Mouse (Mus musculus): ENCODE measurements at regions not wholly inside any gene's neighbourhood (a gene's known extent, or its start where the extent isn't known, plus 50 kb on each side); places are given as distances from the start of the nearest gene placed in this dataset.
A peak's percentile ranks its signal among the peaks of the same experiment; 100 is the strongest.
"Not testable (repeated sequence)": the region's sequence is repeated elsewhere in the genome, so short reads cannot be mapped to it uniquely, and the experiment has no call there.

GRCm38 (mm10) chr6:140816359-140816758 lies 87.3 kb downstream of the Gm11077 start:
- 33% methylated on average over 1 of the region's 1 CpGs for WGBS
- Histone ChIP-seq H3K36me3 (replicated peaks) (no peaks in the 10 kb centered on the region), H3K4me3 (no peak overlapping the region), H3K27me3 (ENCODE audit: poor library complexity, severe bottlenecking) (no peaks in the 10 kb centered on the region), H3K27ac (no peak overlapping the region), H3K9me3 (no peaks in the 10 kb centered on the region), H3K4me1 (peaks cover 8% of the 10 kb centered on the region)
- DNase-seq (ENCODE audit: extremely low spot score, low spot score), result no peak

DNA sequence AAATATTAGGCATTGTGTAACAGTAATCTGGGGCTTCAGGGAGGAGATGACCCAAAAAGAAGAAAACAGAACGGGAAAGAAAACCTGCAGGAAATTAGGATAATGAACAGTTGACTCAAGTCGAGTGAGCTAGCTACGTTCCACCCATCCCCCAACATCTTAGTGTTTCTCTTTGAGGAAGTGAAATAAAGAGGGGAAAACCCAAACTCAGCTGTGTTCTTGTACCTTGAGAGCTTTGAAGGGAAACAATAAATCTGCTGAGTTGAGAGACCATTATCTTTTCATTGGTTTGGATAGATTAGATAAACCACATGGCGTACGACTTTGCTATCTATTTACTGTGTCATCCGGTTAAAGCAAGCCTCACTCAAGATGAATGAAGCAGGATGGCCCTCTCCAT lies 87.7 kb downstream of the Gm11077 start:
- no peaks in the 10 kb centered on the region for H3K27me3 ChIP-seq (ENCODE audit: poor library complexity, severe bottlenecking)
- H3K4me3 ChIP-seq, result no peak overlapping the region
- H3K9me3 ChIP-seq, result no peaks in the 10 kb centered on the region
- 60% methylated on average over 6 of the region's 6 CpGs for WGBS
- no peak for DNase-seq (ENCODE audit: extremely low spot score, low spot score)
- peaks cover 8% of the 10 kb centered on the region for H3K4me1 ChIP-seq
- no peaks in the 10 kb centered on the region for H3K36me3 ChIP-seq (replicated peaks)
- H3K27ac ChIP-seq, result no peak overlapping the region

DNA sequence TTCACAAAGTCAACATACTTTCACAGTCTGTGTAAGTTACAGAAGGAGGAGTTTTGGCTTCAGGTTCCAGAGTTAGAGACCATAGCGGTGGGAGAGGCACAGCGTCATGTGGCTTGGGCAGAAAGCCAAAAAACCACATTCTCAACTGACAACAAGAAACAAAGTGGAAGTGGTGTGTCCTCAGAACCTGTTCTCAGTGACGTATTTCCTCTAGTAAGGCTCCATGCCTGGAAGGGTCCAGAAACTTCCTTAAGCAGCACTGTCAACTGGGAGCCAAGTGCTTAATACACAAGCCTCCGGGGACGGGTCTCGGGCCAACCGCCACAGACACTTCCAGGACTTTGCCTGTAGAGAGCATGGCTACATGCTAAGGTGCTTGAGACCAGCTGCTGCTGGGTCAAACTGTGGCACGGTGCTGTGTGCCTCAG lies 90.4 kb downstream of the Gm11077 start:
- no peak for DNase-seq (ENCODE audit: extremely low spot score, low spot score)
- Histone ChIP-seq H3K4me1 (peaks cover 8% of the 10 kb centered on the region), H3K36me3 (replicated peaks) (no peaks in the 10 kb centered on the region), H3K4me3 (no peak overlapping the region), H3K27ac (no peak overlapping the region), H3K27me3 (ENCODE audit: poor library complexity, severe bottlenecking) (no peaks in the 10 kb centered on the region), H3K9me3 (no peaks in the 10 kb centered on the region)
- 91% methylated on average over 8 of the region's 8 CpGs for WGBS

GRCm38 (mm10) chr6:140826522-140826921 lies 97.4 kb downstream of the Gm11077 start:
- Histone ChIP-seq H3K4me3 (no peak overlapping the region), H3K36me3 (replicated peaks) (no peaks in the 10 kb centered on the region), H3K4me1 (no peaks in the 10 kb centered on the region), H3K9me3 (no peaks in the 10 kb centered on the region), H3K27ac (no peak overlapping the region), H3K27me3 (ENCODE audit: poor library complexity, severe bottlenecking) (no peaks in the 10 kb centered on the region)
- DNase-seq (ENCODE audit: extremely low spot score, low spot score), result no peak

DNA sequence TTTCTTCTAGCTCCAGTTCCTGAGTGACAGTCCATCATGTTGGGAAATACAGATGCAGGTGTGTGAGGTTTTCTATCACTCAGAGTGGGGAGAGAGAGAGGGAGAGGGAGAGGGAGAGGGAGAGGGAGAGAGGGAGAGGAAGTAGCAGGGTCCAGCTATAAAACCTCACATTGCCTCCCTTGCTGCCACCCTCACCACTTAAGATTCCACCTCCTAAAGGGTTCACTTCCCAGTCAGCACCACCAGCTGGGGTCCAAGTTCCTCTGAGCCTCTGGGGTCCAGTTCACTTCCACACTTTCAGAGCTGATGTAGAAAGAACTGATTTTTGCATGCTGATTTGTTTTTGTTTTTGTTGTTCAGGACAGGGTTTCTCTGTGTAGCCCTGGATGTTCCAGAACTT lies 98.6 kb downstream of the Gm11077 start:
- H3K27me3 ChIP-seq (ENCODE audit: poor library complexity, severe bottlenecking), result no peaks in the 10 kb centered on the region
- H3K4me1 ChIP-seq, result no peaks in the 10 kb centered on the region
- H3K9me3 ChIP-seq, result no peaks in the 10 kb centered on the region
- DNase-seq (ENCODE audit: extremely low spot score, low spot score), result no peak
- H3K4me3 ChIP-seq, result no peak overlapping the region
- H3K27ac ChIP-seq, result no peak overlapping the region
- no peaks in the 10 kb centered on the region for H3K36me3 ChIP-seq (replicated peaks)

DNA sequence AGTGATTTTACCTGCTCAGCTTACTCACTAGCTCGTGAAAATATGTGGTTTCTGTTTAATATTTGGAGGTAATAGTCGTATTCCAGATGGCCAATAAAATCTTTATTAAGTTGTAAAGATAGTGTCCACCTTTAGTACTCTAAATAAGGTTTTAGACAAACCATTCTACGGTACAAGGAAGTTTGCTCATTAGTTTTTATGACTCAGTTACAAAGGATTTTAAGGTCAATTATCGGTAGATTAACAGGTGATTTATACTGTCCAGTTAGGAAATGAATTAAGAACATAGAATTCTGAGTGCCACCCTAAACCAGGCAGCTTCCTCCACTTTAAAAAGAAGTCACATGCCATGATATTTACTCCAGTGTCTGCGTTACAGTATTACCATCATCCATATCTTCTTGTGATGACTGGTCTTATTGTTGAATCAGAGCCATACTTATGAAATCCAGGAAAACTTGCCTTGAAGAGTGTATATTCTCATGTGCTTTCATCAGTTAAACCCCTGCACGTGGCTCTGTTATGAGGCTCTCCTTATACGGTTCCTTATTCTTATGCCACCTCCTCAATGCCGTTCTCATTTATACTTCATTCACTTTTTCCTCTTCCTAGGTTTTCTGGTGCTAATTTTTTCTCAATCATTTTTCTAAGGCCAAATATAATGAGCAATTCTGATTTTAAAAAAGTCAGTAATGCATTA lies 114.4 kb downstream of the Gm11077 start:
- no peaks in the 10 kb centered on the region for H3K4me1 ChIP-seq
- H3K27me3 ChIP-seq (ENCODE audit: poor library complexity, severe bottlenecking), result no peaks in the 10 kb centered on the region
- H3K36me3 ChIP-seq (replicated peaks), result no peaks in the 10 kb centered on the region
- 91% methylated on average over 8 of the region's 8 CpGs for WGBS
- H3K27ac ChIP-seq, result no peak overlapping the region
- H3K9me3 ChIP-seq, result no peaks in the 10 kb centered on the region
- DNase-seq (ENCODE audit: extremely low spot score, low spot score), result no peak
- no peak overlapping the region for H3K4me3 ChIP-seq

- H3K9me3 ChIP-seq, result no peaks in the 10 kb centered on the region
- H3K27me3 ChIP-seq (ENCODE audit: poor library complexity, severe bottlenecking), result no peaks in the 10 kb centered on the region
- no peak overlapping the region for H3K27ac ChIP-seq
- DNase-seq (ENCODE audit: extremely low spot score, low spot score), result no peak
- WGBS, result 87% methylated on average over 3 of the region's 3 CpGs
- no peak overlapping the region for H3K4me3 ChIP-seq
- peaks cover 3% of the 10 kb centered on the region for H3K4me1 ChIP-seq
- no peaks in the 10 kb centered on the region for H3K36me3 ChIP-seq (replicated peaks)
Measured at GRCm38 (mm10) chr6:140847165-140847564, 118.1 kb downstream of the Gm11077 start.

DNA sequence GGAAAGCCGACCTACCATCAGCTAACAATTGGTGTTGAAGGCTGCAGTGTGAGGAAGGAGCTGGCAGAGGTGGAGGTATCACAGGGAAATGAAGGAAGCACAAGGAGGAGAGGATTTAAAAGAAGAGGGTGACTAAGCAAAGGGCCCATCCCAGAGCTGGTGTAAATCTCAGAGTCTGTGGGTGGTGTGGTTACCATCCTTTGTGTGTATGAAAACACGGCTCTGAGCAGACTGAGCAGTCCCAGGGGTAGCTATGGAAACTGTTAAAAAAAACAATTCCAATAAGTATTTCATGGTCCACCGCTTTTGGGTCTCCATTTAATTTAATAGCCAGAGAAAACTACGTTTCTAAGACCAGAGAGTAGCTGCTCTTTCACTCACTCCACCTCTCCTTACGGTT lies 123.3 kb downstream of the Gm11077 start:
- Histone ChIP-seq H3K4me1 (peaks cover 43% of the 10 kb centered on the region), H3K36me3 (replicated peaks) (no peaks in the 10 kb centered on the region), H3K27ac (peak overlapping the region; percentile 62; the same call in 1 of the 2 replicates), H3K4me3 (no peak overlapping the region), H3K27me3 (ENCODE audit: poor library complexity, severe bottlenecking) (no peaks in the 10 kb centered on the region), H3K9me3 (no peaks in the 10 kb centered on the region)
- DNase-seq (ENCODE audit: extremely low spot score, low spot score), result no peak
- whole genome bisulfite sequencing, result 73% methylated on average over 5 of the region's 5 CpGs

DNA sequence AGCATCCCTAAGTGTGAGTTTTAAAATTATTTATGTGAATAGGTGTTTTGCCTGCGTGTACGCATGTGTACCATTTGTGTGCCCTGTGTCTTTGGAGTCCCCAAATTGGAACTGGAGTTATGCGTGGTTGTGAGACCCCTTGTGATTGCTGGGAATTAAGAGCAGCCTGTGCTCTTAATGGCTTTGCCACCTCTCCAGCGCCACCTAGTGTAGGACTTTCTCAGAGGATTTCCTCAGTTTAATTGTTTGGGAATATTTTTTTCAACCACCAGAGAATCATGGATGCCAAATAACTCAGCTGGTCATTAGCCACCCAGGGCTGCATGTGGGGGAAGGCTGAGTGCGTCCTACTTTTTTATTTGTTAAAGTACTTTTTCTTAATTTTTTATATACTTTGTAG lies 124.4 kb downstream of the Gm11077 start:
- Histone ChIP-seq H3K4me3 (no peak overlapping the region), H3K27me3 (ENCODE audit: poor library complexity, severe bottlenecking) (no peaks in the 10 kb centered on the region), H3K4me1 (peaks cover 44% of the 10 kb centered on the region), H3K27ac (no peak overlapping the region), H3K9me3 (no peaks in the 10 kb centered on the region), H3K36me3 (replicated peaks) (no peaks in the 10 kb centered on the region)
- WGBS, result 46% methylated on average over 5 of the region's 5 CpGs
- no peak for DNase-seq (ENCODE audit: extremely low spot score, low spot score)

DNA sequence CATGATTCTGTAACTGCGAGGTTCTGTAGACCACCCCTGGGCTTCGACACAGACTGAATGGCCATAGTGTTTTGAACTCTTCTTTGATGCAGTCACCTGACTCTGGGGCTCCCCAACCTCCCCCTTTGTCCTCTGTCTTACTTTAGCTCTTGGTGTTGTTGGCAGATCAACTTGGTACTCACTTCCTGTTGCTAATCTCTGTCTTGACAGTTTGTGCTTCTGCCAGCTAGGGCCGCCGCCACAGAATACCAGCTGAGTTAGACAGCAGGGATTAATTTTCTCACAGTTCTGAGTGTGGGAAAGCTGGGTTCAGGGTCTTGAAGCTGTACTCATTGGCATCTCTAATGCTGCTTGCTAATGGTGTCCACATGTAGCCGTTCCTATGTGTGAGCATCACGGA lies 125.6 kb downstream of the Gm11077 start:
- Histone ChIP-seq H3K36me3 (replicated peaks) (no peaks in the 10 kb centered on the region), H3K27me3 (ENCODE audit: poor library complexity, severe bottlenecking) (no peaks in the 10 kb centered on the region), H3K27ac (peak overlapping the region; percentile 11; the same call in 1 of the 2 replicates), H3K4me1 (peaks cover 44% of the 10 kb centered on the region), H3K4me3 (no peak overlapping the region), H3K9me3 (no peaks in the 10 kb centered on the region)
- WGBS, result 75% methylated on average over 6 of the region's 6 CpGs
- DNase-seq (ENCODE audit: extremely low spot score, low spot score), result no peak

DNA sequence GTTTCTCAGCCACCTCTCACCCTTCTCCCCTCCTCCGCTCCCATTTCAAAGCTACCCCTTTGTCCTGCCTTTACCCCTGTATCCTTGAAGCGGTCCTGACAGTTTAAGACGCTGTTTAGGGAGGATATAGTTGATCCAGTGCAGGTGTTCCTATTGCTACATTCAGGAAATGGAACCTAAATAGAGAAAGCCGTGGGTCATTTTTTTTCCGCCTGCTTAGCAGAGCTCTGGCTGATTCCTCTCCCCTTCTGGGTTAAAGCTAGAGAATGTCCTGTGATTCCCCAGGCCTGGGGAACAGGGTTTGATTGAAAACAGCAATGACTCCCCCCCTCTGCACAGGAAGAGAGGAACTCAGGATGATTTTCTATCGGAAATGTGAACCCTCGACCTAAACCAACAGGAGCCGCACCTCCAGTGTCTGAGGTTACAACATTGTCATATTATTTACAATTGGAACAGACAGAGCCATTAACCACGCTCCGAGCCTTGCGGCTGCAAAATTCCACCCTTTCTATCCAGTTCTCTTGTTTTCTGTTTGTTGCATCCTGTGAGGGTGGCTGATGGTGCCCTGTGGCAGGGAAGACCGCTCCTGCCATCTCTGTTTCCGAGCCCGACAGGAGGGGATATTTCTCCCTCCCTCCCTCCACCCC lies 127.5 kb downstream of the Gm11077 start:
- no peaks in the 10 kb centered on the region for H3K27me3 ChIP-seq (ENCODE audit: poor library complexity, severe bottlenecking)
- 24% methylated on average over 14 of the region's 14 CpGs for WGBS
- H3K4me1 ChIP-seq, result peaks cover 44% of the 10 kb centered on the region
- H3K4me3 ChIP-seq, result peak overlapping the region; percentile 38
- H3K27ac ChIP-seq, result peak overlapping the region; percentile 76
- DNase-seq (ENCODE audit: extremely low spot score, low spot score), result peak; percentile 36
- no peaks in the 10 kb centered on the region for H3K36me3 ChIP-seq (replicated peaks)
- H3K9me3 ChIP-seq, result no peaks in the 10 kb centered on the region

DNA sequence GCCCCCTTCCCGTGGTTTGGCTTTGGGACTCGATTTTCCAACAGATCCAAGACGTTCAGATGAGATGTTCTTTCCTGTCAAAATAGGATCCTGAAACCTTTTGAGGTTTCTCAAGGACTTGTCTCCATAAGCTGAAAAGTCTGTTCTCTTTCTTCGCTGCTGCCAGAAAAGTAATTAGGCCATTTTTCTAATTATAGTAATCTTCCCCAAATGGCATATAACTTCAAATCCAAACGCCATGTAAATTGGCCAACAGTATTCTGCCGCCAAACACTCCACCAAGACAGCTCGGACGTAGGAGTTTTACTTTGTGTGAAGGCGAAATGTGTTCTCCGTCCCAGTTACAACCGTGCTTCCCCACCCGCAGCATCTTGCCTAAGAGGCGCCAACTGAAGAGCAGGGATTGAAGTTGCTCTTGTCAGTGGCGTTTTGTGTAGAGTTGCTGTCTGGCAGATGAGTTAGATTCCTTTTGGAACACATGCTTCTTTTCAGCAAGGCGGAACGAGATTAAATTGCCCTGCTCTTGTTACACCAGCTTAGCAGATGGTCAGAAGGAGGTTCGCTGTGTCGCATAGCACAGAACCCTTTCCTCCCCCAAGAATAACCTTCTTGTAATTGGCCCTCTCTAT lies 128.1 kb downstream of the Gm11077 start:
- Histone ChIP-seq H3K4me3 (peak overlapping the region; percentile 38), H3K4me1 (peaks cover 40% of the 10 kb centered on the region), H3K9me3 (no peaks in the 10 kb centered on the region), H3K27me3 (ENCODE audit: poor library complexity, severe bottlenecking) (no peaks in the 10 kb centered on the region), H3K27ac (peak overlapping the region; percentile 76), H3K36me3 (replicated peaks) (no peaks in the 10 kb centered on the region)
- DNase-seq (ENCODE audit: extremely low spot score, low spot score), result peak; percentile 29
- WGBS, result 37% methylated on average over 18 of the region's 18 CpGs

DNA sequence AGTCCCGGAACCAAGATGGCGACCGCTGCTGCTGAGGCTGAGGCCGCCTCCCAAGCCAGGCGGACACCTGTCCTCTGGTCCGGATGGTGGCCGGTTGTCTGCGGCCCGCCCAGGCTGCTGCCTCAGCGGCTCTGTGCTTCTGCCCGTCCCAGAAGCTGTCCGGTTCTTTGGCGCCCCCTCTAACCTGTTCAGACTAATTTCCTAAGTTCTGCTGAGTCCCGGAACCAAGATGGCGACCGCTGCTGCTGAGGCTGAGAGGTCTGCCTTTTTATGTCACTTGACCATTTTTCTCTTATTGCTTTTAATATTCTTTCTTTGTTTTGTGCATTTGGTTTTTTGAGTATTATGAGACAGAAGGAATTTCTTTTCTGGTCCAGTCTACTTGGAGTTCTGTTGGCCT lies 140.4 kb downstream of the Gm11077 start:
- H3K9me3 ChIP-seq; H3K27me3 ChIP-seq (ENCODE audit: poor library complexity, severe bottlenecking); H3K36me3 ChIP-seq (replicated peaks); H3K27ac ChIP-seq; DNase-seq (ENCODE audit: extremely low spot score, low spot score); H3K4me1 ChIP-seq; H3K4me3 ChIP-seq: not testable (repeated sequence)
- WGBS, result 94% methylated on average over 10 of the region's 16 CpGs

Data from forebrain, embryonic 10.5 days (tissue).